Mouse (Mus musculus) testis, adult 2 months (tissue): ENCODE measurements at regions not wholly inside any gene's neighbourhood (a gene's known extent, or its start where the extent isn't known, plus 50 kb on each side); places are given as distances from the start of the nearest gene placed in this dataset.

Experiments used
- H3K27ac ChIP-seq: fragments of 200-500 bp; 2 replicates; pipeline ENCODE4 v1.5.1; 2012; ENCODE audit warnings: low read depth, low read length; ENCODE audit not compliant: control insufficient read depth, insufficient read depth
- H3K27me3 ChIP-seq: fragments of 200-500 bp; 2 replicates; pipeline ENCODE4 v1.6.1; 2012; ENCODE audit warnings: mild to moderate bottlenecking, low read length, moderate library complexity; ENCODE audit not compliant: control insufficient read depth, insufficient read depth
- H3K36me3 ChIP-seq: fragments of 200-500 bp; 2 replicates; pipeline ENCODE4 v1.6.1; 2012; ENCODE audit warnings: mild to moderate bottlenecking, low read length; ENCODE audit not compliant: control insufficient read depth, insufficient read depth
- H3K4me1 ChIP-seq: fragments of 200-500 bp; 2 replicates; pipeline ENCODE4 v1.6.1; 2012; ENCODE audit warnings: low read length; ENCODE audit not compliant: control insufficient read depth, insufficient read depth
- H3K4me3 ChIP-seq: fragments of 200-500 bp; 2 replicates; pipeline ENCODE4 v1.5.1; 2012; ENCODE audit warnings: low read depth, mild to moderate bottlenecking, low read length, moderate library complexity, mixed read lengths; ENCODE audit not compliant: control insufficient read depth
- CTCF ChIP-seq: fragments of 200-500 bp; IDR thresholded peaks from 2 replicates; pipeline ENCODE4 v1.5.1; 2012; ENCODE audit warnings: low read depth, mild to moderate bottlenecking, inconsistent platforms, low read length, moderate library complexity; ENCODE audit not compliant: control insufficient read depth, insufficient read depth, insufficient replicate concordance
- POLR2A ChIP-seq: fragments of 200-500 bp; IDR thresholded peaks from 2 replicates; pipeline ENCODE4 v1.6.1; 2012; ENCODE audit warnings: low read depth, mild to moderate bottlenecking, inconsistent platforms, low read length, moderate library complexity; ENCODE audit not compliant: control insufficient read depth

DNA sequence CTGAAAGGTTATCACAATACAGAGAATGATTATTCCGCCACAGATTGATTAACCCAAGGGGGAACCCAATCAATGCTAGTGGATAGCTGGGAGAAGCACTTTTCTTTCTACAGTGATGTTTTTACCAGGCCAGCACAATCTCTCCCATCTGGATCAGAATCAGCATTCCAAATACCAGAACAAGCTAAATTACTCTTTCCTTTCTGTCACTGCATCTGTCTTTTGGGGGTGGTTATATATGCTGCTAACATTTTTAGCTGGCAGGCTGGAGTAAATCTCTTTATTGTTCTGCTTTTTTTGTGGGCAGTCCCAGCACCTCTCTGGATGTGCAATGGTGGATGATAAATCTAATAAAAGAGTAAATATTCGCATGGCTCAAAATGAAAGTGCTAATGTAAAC lies 242.3 kb upstream of the Cxxc4 start:
- Histone ChIP-seq H3K4me1 (no peaks in the 10 kb centered on the region), H3K27ac (no peak overlapping the region)
- TF ChIP-seq POLR2A = no peak
- no peak for TF ChIP-seq CTCF

DNA sequence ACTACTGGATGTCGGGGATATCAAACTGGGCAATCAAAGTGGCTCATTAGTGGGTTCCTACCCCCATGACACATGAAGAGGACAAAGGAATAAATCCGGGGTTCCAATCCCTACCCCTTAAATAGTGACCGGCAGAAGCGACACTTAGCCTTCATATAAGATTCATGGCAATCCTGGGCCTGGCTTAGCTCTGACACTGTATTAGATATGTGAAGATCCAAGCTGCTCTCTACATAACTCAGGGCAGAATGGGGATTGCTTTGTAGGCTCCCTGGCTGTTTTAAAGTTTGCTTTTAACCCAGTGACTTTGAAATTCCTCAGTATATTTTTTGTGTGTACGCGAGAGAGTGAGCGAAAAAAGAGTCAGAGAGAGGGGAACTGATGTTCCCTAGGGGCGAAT lies 236.3 kb upstream of the Cxxc4 start:
- Histone ChIP-seq H3K4me1 (no peaks in the 10 kb centered on the region), H3K27me3 (no peaks in the 10 kb centered on the region), H3K27ac (no peak overlapping the region), H3K4me3 (no peak overlapping the region), H3K36me3 (no peaks in the 10 kb centered on the region)
- TF ChIP-seq CTCF = no peak
- TF ChIP-seq POLR2A = no peak

More for the DNA sequence above, 242.3 kb upstream of the Cxxc4 start:
- Histone ChIP-seq H3K4me3 (no peak overlapping the region), H3K27me3 (no peaks in the 10 kb centered on the region), H3K36me3 (no peaks in the 10 kb centered on the region)

DNA sequence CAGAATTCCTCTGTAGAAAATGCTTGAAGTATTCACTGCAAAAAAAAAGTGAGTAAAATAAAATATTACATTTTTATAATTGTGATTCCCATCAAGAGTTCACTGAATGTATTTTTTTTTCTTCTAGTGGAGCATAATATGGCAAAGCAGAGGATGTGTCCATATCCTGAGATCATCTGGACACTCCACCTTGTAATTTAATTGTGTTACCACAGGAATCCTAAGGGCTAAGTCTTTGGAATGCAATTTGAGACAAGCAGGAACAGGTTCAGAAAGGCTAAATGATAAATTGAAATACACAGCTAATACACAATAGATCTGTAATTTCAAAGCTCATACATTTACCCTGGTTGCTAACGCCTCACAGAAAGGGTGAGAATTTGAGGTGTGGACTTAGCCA lies 235.7 kb upstream of the Cxxc4 start:
- TF ChIP-seq POLR2A (no peak), CTCF (no peak)
- Histone ChIP-seq H3K4me3 (no peak overlapping the region), H3K27ac (no peak overlapping the region), H3K4me1 (no peaks in the 10 kb centered on the region), H3K36me3 (no peaks in the 10 kb centered on the region), H3K27me3 (no peaks in the 10 kb centered on the region)

DNA sequence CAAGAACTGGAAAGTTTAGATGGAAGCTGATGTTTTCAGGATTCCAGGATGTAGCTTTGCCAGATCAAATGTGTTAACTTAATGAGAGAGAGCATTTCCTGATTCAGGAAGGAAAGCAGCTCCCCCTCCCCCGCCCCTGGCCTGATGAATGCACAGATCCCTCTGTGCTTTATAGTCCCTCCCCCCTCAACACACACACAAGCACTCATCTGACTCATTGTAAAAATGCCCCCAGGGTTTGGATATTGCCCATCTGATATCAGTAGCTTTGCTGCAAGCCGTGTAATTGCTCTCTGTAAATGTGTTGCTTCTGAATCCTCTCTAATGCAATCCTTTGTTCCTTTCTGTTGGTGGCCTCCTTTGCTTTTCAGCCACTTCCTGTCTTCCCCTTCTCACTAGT lies 221.5 kb upstream of the Cxxc4 start:
- no peak for TF ChIP-seq POLR2A
- no peak for TF ChIP-seq CTCF
- Histone ChIP-seq H3K4me1 (no peaks in the 10 kb centered on the region), H3K27me3 (no peaks in the 10 kb centered on the region), H3K36me3 (no peaks in the 10 kb centered on the region), H3K27ac (no peak overlapping the region), H3K4me3 (no peak overlapping the region)

DNA sequence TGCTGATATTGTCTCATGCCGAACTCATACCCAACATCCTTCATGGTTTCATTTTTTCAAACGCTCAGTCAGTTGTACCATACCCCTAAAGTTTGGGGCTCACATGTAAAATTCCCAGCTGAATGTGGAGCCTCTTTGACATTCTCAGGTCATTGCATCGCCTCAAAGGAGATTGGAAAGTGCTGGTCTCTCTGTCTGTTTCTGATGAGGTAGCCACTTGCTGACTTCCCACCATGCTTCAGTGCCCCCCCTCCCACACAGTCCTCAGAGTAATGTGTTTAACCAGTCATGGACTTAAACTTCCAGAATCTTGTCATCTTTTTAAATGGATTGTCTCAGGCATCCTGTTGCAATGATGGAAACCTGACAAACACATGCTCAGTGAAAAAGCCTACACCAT lies 220.9 kb upstream of the Cxxc4 start:
- TF ChIP-seq POLR2A (no peak), CTCF (no peak)
- H3K27me3 ChIP-seq = no peaks in the 10 kb centered on the region
- no peak overlapping the region for H3K4me3 ChIP-seq
- H3K36me3 ChIP-seq = no peaks in the 10 kb centered on the region
- H3K27ac ChIP-seq = no peak overlapping the region
- no peaks in the 10 kb centered on the region for H3K4me1 ChIP-seq

DNA sequence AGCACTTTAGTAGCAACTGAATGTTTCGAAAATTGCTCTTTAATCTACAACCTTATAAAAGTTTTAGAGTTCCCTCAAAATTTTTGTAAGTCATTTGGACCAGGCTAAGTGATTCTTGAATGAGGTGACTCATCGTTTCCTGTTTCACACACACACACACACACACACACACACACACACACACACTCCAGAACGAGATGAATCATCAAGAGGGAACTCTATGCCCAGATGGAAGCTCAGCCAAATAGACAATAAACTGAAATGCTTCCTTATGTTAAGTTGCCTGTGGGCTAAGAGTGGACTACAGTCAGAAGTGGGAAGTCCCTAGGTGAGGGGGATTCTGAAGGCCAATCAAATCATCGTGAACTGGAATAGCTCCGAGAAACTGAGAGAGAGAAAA lies 202.4 kb upstream of the Cxxc4 start:
- Histone ChIP-seq H3K27ac (no peak overlapping the region), H3K4me3 (no peak overlapping the region), H3K36me3 (no peaks in the 10 kb centered on the region), H3K4me1 (no peaks in the 10 kb centered on the region), H3K27me3 (no peaks in the 10 kb centered on the region)
- no peak for TF ChIP-seq CTCF
- no peak for TF ChIP-seq POLR2A

DNA sequence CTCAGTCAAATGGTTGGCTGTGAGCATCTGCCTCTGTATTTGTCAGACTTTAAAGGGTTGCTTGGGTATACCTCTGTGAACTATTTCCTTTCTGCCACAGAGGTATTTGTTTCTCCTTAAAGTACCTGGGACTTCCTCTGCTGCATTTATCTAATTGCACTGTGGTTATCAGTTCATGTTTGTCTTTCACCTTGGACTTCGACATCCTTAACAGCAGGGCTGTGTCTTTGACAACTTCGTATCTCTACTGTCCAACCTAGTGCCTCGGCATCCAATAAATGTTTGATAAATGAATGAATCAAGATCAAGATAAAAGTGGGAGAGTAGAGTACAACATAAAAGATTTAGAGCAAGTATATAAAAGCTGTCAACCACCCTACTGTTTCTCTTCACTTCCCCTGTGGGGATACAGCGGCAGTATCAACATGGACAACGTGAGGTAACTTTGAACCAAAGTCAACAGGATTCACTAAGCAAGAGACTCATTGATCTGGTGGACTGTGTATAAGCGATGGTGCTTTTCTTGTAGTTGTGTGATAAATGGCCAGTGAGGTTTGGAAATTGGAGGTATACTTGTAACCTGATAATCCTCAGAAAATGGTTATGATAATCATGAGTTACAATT lies 199.9 kb upstream of the Cxxc4 start:
- H3K4me3 ChIP-seq = no peak overlapping the region
- no peaks in the 10 kb centered on the region for H3K36me3 ChIP-seq
- H3K27ac ChIP-seq = no peak overlapping the region
- H3K4me1 ChIP-seq = no peaks in the 10 kb centered on the region
- TF ChIP-seq POLR2A = no peak
- H3K27me3 ChIP-seq = no peaks in the 10 kb centered on the region

DNA sequence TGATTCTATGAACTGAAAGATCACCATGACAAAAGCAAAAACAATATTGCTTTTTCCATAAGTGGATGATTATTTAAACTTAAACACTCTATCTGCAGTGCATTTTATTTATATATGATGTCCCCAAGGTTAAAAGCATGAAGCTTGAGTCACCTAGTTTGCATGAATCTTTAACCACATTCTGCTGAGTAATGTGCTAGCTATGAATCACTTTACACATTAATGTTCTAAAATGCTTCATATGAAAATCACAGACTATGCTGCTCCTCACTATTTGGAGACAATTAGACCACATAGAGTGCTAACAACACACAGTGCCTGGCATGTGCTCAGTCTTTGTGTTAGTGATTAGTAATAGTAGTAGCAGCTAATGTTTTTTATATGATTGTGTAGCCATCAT lies 185.6 kb upstream of the Cxxc4 start:
- no peaks in the 10 kb centered on the region for H3K4me1 ChIP-seq
- H3K27ac ChIP-seq = no peak overlapping the region
- TF ChIP-seq POLR2A (no peak), CTCF (no peak)
- H3K4me3 ChIP-seq = no peak overlapping the region
- no peaks in the 10 kb centered on the region for H3K27me3 ChIP-seq
- no peaks in the 10 kb centered on the region for H3K36me3 ChIP-seq
